Mouse (Mus musculus) stomach, postnatal 0 days (tissue): ENCODE data around the gene Glis2.

Source experiments
- CTCF ChIP-seq: IDR thresholded peaks from 2 replicates; pipeline ENCODE4 v1.5.1; 2016; ENCODE audit warnings: antibody characterized with exemption, low read depth, mild to moderate bottlenecking, moderate library complexity
- EP300 ChIP-seq: optimal IDR thresholded peaks from 2 replicates; pipeline ENCODE3; 2016; ENCODE audit warnings: antibody characterized with exemption

DNA sequence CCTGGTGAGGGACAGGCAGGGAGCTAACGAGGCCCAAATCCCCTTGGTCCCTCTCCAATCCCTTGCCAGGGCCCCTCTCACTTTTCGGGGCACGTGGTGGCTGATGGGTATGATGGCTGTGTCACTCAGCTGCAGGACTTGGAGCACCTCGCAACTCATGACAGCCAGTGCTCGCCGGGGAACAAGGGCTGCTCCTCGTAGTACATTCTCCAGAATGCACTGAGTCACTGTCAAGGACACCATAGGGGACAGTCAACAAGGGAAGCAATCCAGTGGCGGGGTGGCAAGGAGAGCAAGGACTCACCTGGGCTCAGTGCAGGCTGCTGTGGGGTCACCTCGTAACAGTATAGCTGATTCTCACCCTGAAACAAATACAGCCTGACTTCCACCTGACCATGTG, 40.2 kb downstream of the Glis2 start:
- TF ChIP-seq EP300: no peak
- no peak for TF ChIP-seq CTCF
